Mouse (Mus musculus) ZHBTc4 (cell line): ENCODE results near the gene Hdac9.
A peak's percentile ranks its signal among the peaks of the same experiment; 100 is the strongest.
"Not testable (repeated sequence)": the region's sequence is repeated elsewhere in the genome, so short reads cannot be mapped to it uniquely, and the experiment has no call there.

Experiments
- DNase-seq: peaks from one replicate; pipeline ENCODE4 v3.0.0-alpha.2; 2011; ENCODE audit warnings: low read depth, low spot score

Hdac9 gene

DNA sequence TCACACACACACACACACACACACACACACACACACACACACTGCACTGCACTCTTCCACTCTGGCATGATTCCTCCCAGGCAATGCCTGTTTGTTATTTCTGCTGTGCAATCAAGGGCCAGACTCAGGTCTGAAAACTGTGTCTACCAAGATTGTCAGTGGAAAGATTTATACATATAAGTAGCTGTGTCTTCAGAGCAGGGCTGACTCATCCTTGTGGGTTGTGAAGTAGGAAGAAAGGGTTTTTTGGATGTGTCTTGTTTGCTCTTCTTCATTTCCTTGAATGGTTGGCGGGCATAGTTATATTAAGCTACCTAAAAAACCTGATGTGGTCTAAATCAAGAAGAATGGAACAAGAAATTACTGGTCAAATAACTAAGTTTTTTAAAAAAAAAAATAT, 825.0 kb downstream of the Hdac9 start:
- no peak for DNase-seq

DNA sequence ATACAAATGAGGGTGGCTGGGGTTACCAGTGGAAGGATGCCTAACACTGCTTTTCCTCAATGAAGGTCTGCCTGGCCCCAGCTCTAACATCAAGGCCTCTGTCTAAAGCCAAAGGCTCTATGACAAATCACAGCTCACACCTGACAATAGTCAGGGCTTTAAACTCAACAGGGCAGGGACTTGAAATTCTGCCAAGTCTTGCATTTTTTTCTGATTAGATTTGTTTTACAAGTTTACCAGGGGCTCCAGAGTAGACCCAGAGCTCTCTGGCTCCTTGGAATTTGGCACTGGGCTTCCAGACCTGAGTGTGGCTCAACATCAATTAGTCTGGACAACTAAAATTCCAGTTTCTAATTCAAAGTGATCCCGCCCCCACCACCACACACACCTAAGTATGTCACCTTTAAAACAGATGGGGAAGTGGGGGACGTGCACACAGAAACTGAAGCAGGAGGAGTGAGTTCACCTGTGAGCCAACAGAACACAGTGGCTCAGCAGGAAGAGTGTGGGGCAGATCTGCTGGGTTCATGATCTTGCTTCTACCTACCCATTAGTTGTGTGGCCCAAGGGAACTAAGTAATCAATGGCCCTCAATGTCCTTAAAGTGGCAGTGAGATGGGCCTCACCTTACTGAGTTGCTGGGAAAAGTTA, 829.5 kb downstream of the Hdac9 start:
- no peak for DNase-seq

- no peak for DNase-seq
Measured at GRCm38 (mm10) chr12:34076981-34077380, 839.9 kb downstream of the Hdac9 start.

- no peak for DNase-seq
Measured at GRCm38 (mm10) chr12:34075805-34076509, 840.9 kb downstream of the Hdac9 start.

DNA sequence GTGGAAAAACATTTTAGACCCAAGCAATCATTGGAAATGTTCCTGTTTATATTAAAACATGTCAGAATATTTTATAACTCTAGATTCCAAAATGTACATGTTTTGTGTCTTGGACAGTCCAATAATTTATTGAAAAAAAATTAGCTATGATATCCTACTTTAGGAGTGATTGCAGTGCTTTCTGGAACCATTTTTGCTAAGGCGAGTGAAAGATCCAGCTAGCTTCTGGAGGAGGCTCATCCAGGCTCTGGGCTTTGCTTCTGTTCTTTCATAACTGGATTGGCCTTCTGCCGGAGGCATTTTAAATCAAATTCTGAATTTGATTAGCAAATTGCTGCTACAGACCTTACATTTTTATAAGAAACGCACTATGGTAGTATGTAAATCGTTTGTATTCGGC, 864.4 kb downstream of the Hdac9 start:
- DNase-seq, result no peak

- DNase-seq, result no peak
Measured at GRCm38 (mm10) chr12:34052036-34052435, 864.9 kb downstream of the Hdac9 start.

DNA sequence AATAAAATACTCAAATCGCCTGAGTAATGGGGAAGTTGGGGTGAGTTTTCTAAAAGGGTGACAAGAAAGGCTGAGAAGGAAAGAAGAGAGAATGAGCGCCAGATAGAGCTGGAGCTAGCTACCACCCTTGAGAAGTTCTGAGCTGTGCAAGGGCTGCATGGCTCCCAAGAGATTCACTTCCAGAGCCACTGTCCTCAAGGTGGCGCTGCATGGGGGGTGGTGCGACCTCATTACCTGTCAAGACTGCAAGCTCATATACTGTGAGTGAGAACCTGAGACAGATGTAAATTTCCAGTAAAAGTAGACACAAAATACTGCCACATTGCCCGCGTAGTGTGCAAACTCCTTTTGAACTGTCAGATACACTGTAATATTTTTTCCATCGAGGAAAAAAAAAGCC, 865.8 kb downstream of the Hdac9 start:
- DNase-seq, result peak; percentile 55

- no peak for DNase-seq
Measured at GRCm38 (mm10) chr12:34040949-34041348, 875.9 kb downstream of the Hdac9 start.

- DNase-seq, result no peak
Measured at GRCm38 (mm10) chr12:34040061-34040460, 876.8 kb downstream of the Hdac9 start.

- DNase-seq, result not testable (repeated sequence)
Measured at GRCm38 (mm10) chr12:34009796-34010195, 907.1 kb downstream of the Hdac9 start.
